ENCODE assay signal across 7 mouse cellular contexts in genomic region chr2:11553471-11554400, GRCm38 (mm10). TPM values are rescaled to one million over a fixed set of nuclear protein-coding genes. Genes with fewer than 3 reads are reported as not detected.
A peak's percentile ranks its signal among the peaks of the same experiment; 100 is the strongest.
DNase-seq lines count a peak whose midpoint lies in the region; ATAC-seq and TF ChIP-seq lines count a peak whose summit lies in the region.

Pfkfb3 (minus strand) TSS chr2:11554077.

- no peaks in the 10 kb centered on the region for H3K9me3 ChIP-seq in embryonic facial prominence, embryonic 15.5 days (replicated peaks)
- H3K9me3 ChIP-seq in heart, embryonic 10.5 days, result no peaks in the 10 kb centered on the region
- no peaks in the 10 kb centered on the region for H3K9me3 ChIP-seq in kidney, embryonic 14.5 days (ENCODE audit: control insufficient read depth, low read length)
- H3K9me3 ChIP-seq in limb, embryonic 14.5 days (ENCODE audit: control insufficient read depth, low read length), result no peaks in the 10 kb centered on the region
- H3K9me3 ChIP-seq in midbrain, embryonic 15.5 days, result no peaks in the 10 kb centered on the region

- TF ChIP-seq POLR2A in limb, embryonic 14.5 days (IDR thresholded peaks at IDR 0.05; ENCODE audit: borderline replicate concordance, extremely low read depth, insufficient read depth, insufficient read length), result no peak
- TF ChIP-seq POLR2A in spleen, adult 2 months (IDR thresholded peaks at IDR 0.05; ENCODE audit: low read depth, low read length), result peak; percentile 25; the same call in 1 of the 2 replicates

- H3K27ac ChIP-seq in embryonic facial prominence, embryonic 15.5 days (replicated peaks), result no peak within 1 kb of the TSS
- peak within 1 kb of the TSS; percentile 83 for H3K27ac ChIP-seq in heart, embryonic 10.5 days
- H3K27ac ChIP-seq in kidney, embryonic 14.5 days (ENCODE audit: low read depth, low read length), result no peak within 1 kb of the TSS
- no peak within 1 kb of the TSS for H3K27ac ChIP-seq in limb, embryonic 14.5 days (replicated peaks; ENCODE audit: low read depth, low read length)
- no peak within 1 kb of the TSS for H3K27ac ChIP-seq in midbrain, embryonic 15.5 days
- H3K27ac ChIP-seq in spleen, adult 2 months (ENCODE audit: insufficient read depth, low read length), result peak within 1 kb of the TSS; percentile 71

- peak within 1 kb of the TSS; percentile 100 for H3K4me2 ChIP-seq in embryonic facial prominence, embryonic 15.5 days (replicated peaks)
- H3K4me2 ChIP-seq in kidney, embryonic 14.5 days (replicated peaks; ENCODE audit: low read depth, low read length), result peak within 1 kb of the TSS; percentile 94
- H3K4me2 ChIP-seq in limb, embryonic 14.5 days (replicated peaks; ENCODE audit: low read depth, low read length, severe bottlenecking), result peak within 1 kb of the TSS; percentile 91
- H3K4me2 ChIP-seq in midbrain, embryonic 15.5 days, result peak within 1 kb of the TSS; percentile 100

- H3K9ac ChIP-seq in embryonic facial prominence, embryonic 15.5 days, result peak within 1 kb of the TSS; percentile 51
- H3K9ac ChIP-seq in kidney, embryonic 14.5 days (ENCODE audit: low read depth, low read length), result peak within 1 kb of the TSS; percentile 42
- H3K9ac ChIP-seq in limb, embryonic 14.5 days (ENCODE audit: low read depth, low read length, severe bottlenecking), result peak within 1 kb of the TSS; percentile 62
- peak within 1 kb of the TSS; percentile 59 for H3K9ac ChIP-seq in midbrain, embryonic 15.5 days

- H3K4me1 ChIP-seq in embryonic facial prominence, embryonic 15.5 days, result peaks cover 10% of the 10 kb centered on the region
- H3K4me1 ChIP-seq in heart, embryonic 10.5 days, result peaks cover 11% of the 10 kb centered on the region
- peaks cover 13% of the 10 kb centered on the region; the same call in 1 of the 2 replicates for H3K4me1 ChIP-seq in kidney, embryonic 14.5 days (ENCODE audit: control insufficient read depth, insufficient read depth, low read length)
- peaks cover 4% of the 10 kb centered on the region; the same call in 1 of the 2 replicates for H3K4me1 ChIP-seq in limb, embryonic 14.5 days (ENCODE audit: control insufficient read depth, insufficient read depth, low read length)
- peaks cover 16% of the 10 kb centered on the region for H3K4me1 ChIP-seq in midbrain, embryonic 15.5 days
- H3K4me1 ChIP-seq in spleen, adult 2 months (ENCODE audit: control insufficient read depth, insufficient read depth, insufficient read length), result peaks cover 10% of the 10 kb centered on the region; the same call in 1 of the 2 replicates

- TF ChIP-seq CTCF in spleen, adult 2 months (IDR thresholded peaks at IDR 0.05; ENCODE audit: extremely low read depth, insufficient read depth, insufficient read length, insufficient replicate concordance), result no peak

- ATAC-seq in embryonic facial prominence, embryonic 15.5 days (ENCODE audit: insufficient number of reproducible peaks, low FRiP score, low TSS enrichment, low read depth), result peak; percentile 79
- ATAC-seq in kidney, embryonic 14.5 days (ENCODE audit: low FRiP score, low TSS enrichment), result peak; percentile 81
- ATAC-seq in limb, embryonic 14.5 days (ENCODE audit: low FRiP score, low read depth), result peak; percentile 76
- peak; percentile 92 for ATAC-seq in midbrain, embryonic 15.5 days (replicated peaks)

- DNase-seq in adrenal gland, postnatal 25 days, result peak; percentile 81
- DNase-seq in heart, embryonic 10.5 days (ENCODE audit: low spot score), result peak; percentile 81
- DNase-seq in limb, embryonic 14.5 days (ENCODE audit: low spot score), result no peak
- peak; percentile 55 to 83 for DNase-seq in spleen, adult 2 months (ENCODE audit: low read depth in 1 of 2, low spot score in 2 of 2)

- peak within 1 kb of the TSS; percentile 62 for H3K4me3 ChIP-seq in embryonic facial prominence, embryonic 15.5 days (replicated peaks)
- H3K4me3 ChIP-seq in heart, embryonic 10.5 days, result peak within 1 kb of the TSS; percentile 68
- peak within 1 kb of the TSS; percentile 46 for H3K4me3 ChIP-seq in kidney, embryonic 14.5 days (ENCODE audit: low read length)
- H3K4me3 ChIP-seq in limb, embryonic 14.5 days (replicated peaks; ENCODE audit: low read length), result peak within 1 kb of the TSS; percentile 49
- peak within 1 kb of the TSS; percentile 71 for H3K4me3 ChIP-seq in midbrain, embryonic 15.5 days
- peak within 1 kb of the TSS; percentile 77 for H3K4me3 ChIP-seq in spleen, adult 2 months (ENCODE audit: extremely low read depth, insufficient read depth, insufficient read length)

- peaks cover 25% of the 10 kb centered on the region for H3K27me3 ChIP-seq in embryonic facial prominence, embryonic 15.5 days
- H3K27me3 ChIP-seq in heart, embryonic 10.5 days (ENCODE audit: insufficient read depth, poor library complexity, severe bottlenecking), result peaks cover 38% of the 10 kb centered on the region
- H3K27me3 ChIP-seq in kidney, embryonic 14.5 days (ENCODE audit: control insufficient read depth, insufficient read depth, low read length), result 0 out of 2 replicates have a peak, but pooled peaks cover 6% of the 10 kb centered on the region
- peaks cover 12% of the 10 kb centered on the region for H3K27me3 ChIP-seq in limb, embryonic 14.5 days (ENCODE audit: control insufficient read depth, insufficient read depth, low read length)
- peaks cover 9% of the 10 kb centered on the region for H3K27me3 ChIP-seq in midbrain, embryonic 15.5 days (replicated peaks)
- H3K27me3 ChIP-seq in spleen, adult 2 months (ENCODE audit: control insufficient read depth, insufficient read depth, low read length), result no peaks in the 10 kb centered on the region

- no peaks in the 10 kb centered on the region for H3K36me3 ChIP-seq in embryonic facial prominence, embryonic 15.5 days
- no peaks in the 10 kb centered on the region for H3K36me3 ChIP-seq in heart, embryonic 10.5 days
- H3K36me3 ChIP-seq in kidney, embryonic 14.5 days (ENCODE audit: control insufficient read depth, insufficient read depth, low read length), result no peaks in the 10 kb centered on the region
- H3K36me3 ChIP-seq in limb, embryonic 14.5 days (ENCODE audit: control insufficient read depth, insufficient read depth, low read length), result no peaks in the 10 kb centered on the region
- no peaks in the 10 kb centered on the region for H3K36me3 ChIP-seq in midbrain, embryonic 15.5 days (replicated peaks)
- no peaks in the 10 kb centered on the region for H3K36me3 ChIP-seq in spleen, adult 2 months (ENCODE audit: control insufficient read depth, insufficient read depth, low read length)

- 2% methylated on average over 67 of the region's 67 CpGs for WGBS in embryonic facial prominence, embryonic 15.5 days
- WGBS in heart, embryonic 10.5 days, result 2% methylated on average over 67 of the region's 67 CpGs
- 2% methylated on average over 67 of the region's 67 CpGs for WGBS in kidney, embryonic 14.5 days
- 2% methylated on average over 56 of the region's 67 CpGs for WGBS in limb, embryonic 14.5 days
- 2% methylated on average over 67 of the region's 67 CpGs for WGBS in midbrain, embryonic 15.5 days
- 1% methylated on average over 66 of the region's 67 CpGs for WGBS in spleen, adult 2 months

RNA-seq across cellular contexts. Expression of gene Pfkfb3, which starts in this region (rescaled TPM):
- 93.7 and 145 TPM in 2 replicates for total RNA-seq in adrenal gland, postnatal 25 days (2021)
- 13.9 and 16.6 TPM in 2 replicates for polyA plus RNA-seq in embryonic facial prominence, embryonic 15.5 days (2015; fragmentation: Nextera tagmentation; extraction: Ambion mirVana)
- 12.7 and 20.5 TPM in 2 replicates for polyA plus RNA-seq in heart, embryonic 10.5 days (2016; fragmentation: Nextera tagmentation; extraction: Ambion mirVana)
- polyA plus RNA-seq in kidney, embryonic 14.5 days (2014; fragmentation: Nextera tagmentation; extraction: Ambion mirVana), result 10.5 and 11.2 TPM in 2 replicates
- polyA plus RNA-seq in limb, embryonic 14.5 days (2012; rRNA removed), result 19.6 and 25.3 TPM in 2 replicates
- 11.4 and 11.9 TPM in 2 replicates for polyA plus RNA-seq in limb, embryonic 14.5 days (2014; fragmentation: Nextera tagmentation; extraction: Ambion mirVana)
- polyA plus RNA-seq in midbrain, embryonic 15.5 days (2015; fragmentation: Nextera tagmentation; extraction: Ambion mirVana), result 35.3 and 35.7 TPM in 2 replicates
- polyA plus RNA-seq in spleen, adult 2 months (2012; rRNA removed), result 20.6 and 22.0 TPM in 2 replicates

Comparison
In these comparisons a context has a peak if more than half of its experiments do, and no peak if none do; other contexts are left out.
1. H3K27ac ChIP-seq: peak in heart, embryonic 10.5 days (single experiment) and spleen, adult 2 months (single experiment); none in embryonic facial prominence, embryonic 15.5 days (single experiment), kidney, embryonic 14.5 days (single experiment), limb, embryonic 14.5 days (single experiment) and midbrain, embryonic 15.5 days (single experiment).
2. Peak in every context shown above with its lines, with median percentiles within 50 percentile points of each other: ATAC-seq, H3K4me2 ChIP-seq, H3K4me3 ChIP-seq and H3K9ac ChIP-seq.